Mouse (Mus musculus): ENCODE measurements around the gene P2ry2. TPM values are rescaled to one million over a fixed set of nuclear protein-coding genes. Genes with fewer than 3 reads are reported as not detected.

The P2ry2 gene
- total RNA-seq, 2 experiments from 2014 or later, result 0.68 to 0.82 TPM

DNA sequence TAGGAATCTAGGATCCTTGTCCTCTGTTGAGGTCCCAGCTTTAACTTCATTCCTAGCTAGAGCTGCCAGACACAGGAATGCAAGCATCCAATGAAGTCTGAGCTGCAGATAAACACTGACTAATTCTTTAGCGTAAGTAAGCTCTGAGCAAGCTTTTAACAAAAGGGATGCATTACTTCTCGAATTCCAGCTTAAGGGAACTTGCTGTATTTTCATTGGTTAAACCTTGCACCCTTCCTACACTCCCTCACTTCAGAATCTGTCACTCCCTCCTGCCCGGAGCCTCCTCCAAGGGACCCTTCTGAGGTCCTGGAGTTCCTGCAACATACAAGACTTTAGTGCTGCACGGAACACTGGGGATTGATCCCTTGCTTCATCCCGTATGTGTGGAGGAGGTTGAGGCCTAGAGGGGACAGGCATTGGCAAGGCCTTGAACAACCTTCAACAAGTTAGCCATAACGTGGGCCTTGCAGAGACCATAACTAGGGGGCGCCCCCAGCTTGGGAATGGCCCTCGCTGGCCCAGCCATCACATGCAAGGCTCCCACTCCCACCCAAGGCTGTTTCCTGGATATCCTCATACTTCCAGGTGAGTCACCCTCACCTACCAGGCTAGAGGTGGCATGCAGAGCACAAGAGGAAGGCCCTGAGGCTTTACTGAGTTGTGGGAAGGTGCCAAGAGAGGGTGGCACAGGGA lies 31.3 kb upstream of the P2ry2 start:
- TF ChIP-seq CTCF (IDR thresholded peaks at IDR 0.05), result no peak
- intact Hi-C loops (cut with DNase I), result loop anchor here (5.0 kb wide), 1 partner anchor 37 kb away; no protein-coding TSS in a partner anchor
- Histone ChIP-seq H3K4me3 (no peak overlapping the region), H3K27ac (no peak overlapping the region)
- no peak for DNase-seq (ENCODE audit: extremely low spot score in 1 of 2, low spot score in 2 of 2)

DNA sequence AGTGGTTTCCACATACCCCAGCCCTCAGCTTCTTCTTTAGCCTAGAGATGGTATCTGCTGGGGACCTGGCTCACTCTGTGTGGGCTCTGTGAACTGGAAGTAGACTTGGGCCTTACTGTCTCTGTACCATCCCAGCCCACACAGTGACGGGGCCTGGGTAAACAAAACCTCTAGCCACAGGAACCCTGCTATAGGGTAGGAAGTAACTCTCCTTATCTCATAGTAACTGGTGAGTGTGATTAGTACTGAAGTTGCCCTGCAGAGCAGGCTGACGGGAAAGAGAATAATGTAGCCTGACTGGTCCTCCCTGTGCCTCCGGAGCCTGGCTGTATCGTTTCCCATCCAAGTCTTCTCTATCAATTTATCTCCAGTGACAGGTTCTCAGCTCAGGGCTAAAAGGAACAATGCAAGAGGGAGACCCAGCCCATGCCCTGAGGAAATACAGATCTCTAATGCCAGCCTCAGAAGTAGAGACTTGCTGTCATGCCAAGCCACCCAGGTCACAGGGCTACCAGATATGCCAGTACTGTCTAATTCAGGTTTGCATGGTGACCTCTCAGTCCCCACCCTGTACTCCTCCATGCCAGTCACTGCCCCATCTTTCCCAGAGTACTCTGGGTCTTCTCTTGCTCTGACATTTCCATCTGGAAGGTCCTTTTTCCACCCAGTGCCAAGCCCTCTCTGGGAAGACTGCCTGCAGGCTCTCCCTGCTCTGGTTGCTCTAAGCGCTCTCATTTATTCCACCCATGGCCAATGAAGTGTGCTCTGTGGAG lies 29.5 kb upstream of the P2ry2 start:
- Histone ChIP-seq H3K27ac (no peak overlapping the region), H3K4me3 (no peak overlapping the region)
- intact Hi-C loops (cut with DNase I), result loop anchor here (5.0 kb wide), 1 partner anchor 35 kb away; no protein-coding TSS in a partner anchor
- no peak for TF ChIP-seq CTCF (IDR thresholded peaks at IDR 0.05)
- DNase-seq (ENCODE audit: extremely low spot score in 1 of 2, low spot score in 2 of 2), result no peak

DNA sequence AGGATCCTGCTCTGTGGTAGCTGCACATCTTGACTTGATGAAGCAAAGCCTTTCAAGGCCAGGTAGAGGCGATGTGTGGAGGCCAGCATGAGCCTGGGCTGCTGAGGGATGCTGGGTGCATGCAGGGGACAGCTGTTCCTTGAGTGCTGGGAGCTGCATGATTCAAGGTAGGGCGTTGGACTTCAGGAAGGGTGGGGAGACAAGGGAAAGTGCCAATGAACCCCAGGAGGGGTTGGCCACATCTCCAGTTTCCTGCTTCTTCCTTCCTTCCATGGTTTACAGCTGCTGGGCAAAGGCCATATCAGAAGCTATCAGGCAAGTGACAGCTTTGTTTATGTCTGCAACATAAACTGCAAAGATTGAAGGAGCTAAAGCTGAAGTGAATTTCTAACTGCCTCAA lies 28.9 kb upstream of the P2ry2 start:
- no peak for DNase-seq (ENCODE audit: extremely low spot score in 1 of 2, low spot score in 2 of 2)
- H3K27ac ChIP-seq, result no peak overlapping the region
- TF ChIP-seq CTCF (IDR thresholded peaks at IDR 0.05), result no peak
- H3K4me3 ChIP-seq, result no peak overlapping the region
- intact Hi-C loops (cut with DNase I), result loop anchor here (5.0 kb wide), 1 partner anchor 34 kb away; no protein-coding TSS in a partner anchor

DNA sequence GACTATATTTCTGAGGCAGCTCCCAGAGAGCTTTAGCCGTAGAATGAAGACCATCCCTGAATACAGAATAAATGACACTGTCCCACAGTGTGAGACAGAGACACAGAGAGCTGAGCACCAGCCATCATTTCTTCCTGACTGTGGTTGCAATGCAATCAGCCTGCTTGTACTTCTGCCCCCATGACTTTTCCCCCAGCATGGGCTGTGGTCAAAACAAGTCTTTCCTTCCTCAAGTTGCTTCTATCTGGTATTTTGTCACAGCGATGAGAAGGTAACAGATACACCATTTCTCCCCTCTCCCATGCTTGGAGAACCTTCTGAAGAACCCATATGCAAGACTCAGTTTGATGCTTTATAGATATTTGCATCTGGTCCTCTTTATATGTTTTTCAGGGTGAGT lies 20.7 kb upstream of the P2ry2 start:
- no peak for TF ChIP-seq CTCF (IDR thresholded peaks at IDR 0.05)
- H3K27ac ChIP-seq, result no peak overlapping the region
- DNase-seq (ENCODE audit: extremely low spot score in 1 of 2, low spot score in 2 of 2), result no peak
- no peak overlapping the region for H3K4me3 ChIP-seq
- intact Hi-C loops (cut with DNase I), result no loop called here

DNA sequence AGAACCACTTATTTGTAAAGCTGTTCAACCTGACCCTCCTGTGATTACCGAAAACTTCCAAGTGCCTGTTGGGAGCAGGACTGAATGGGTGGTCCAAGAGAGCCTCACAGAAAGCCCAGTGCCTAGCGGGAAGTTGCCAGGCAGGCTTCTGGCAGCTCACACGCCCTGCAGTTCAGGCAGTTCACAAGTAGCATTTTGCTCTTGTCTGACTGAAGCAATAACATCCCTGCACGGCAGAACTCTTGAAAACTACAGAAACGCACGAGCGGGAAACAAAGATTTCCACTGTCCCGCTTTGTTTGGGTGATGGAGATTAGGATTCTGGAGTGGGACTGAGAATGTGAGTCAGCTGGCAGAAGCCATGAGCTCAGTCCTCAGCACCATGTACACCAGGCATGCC lies 18.6 kb upstream of the P2ry2 start:
- intact Hi-C loops (cut with DNase I), result no loop called here
- TF ChIP-seq CTCF (IDR thresholded peaks at IDR 0.05), result no peak
- H3K4me3 ChIP-seq, result no peak overlapping the region
- no peak for DNase-seq (ENCODE audit: extremely low spot score in 1 of 2, low spot score in 2 of 2)
- no peak overlapping the region for H3K27ac ChIP-seq

DNA sequence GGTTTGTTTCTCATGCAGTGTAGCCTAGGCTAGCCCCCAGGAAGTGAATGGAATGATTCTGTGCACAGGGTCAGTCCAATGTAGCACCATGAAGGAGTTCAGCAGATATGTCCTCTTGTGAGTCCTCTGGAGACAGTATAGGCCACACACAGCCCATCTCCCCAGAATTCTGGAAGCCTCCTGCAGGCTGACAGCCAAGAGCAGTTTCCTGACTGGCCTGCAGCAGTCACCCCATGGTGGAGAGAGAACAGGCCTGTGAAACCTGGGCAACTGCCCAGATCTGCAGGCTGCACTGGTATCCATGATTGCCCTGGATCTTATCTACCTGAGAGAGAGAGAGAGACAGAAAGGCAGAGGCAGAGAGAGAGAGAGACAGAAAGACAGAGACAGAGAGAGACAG lies 18.1 kb upstream of the P2ry2 start:
- TF ChIP-seq CTCF (IDR thresholded peaks at IDR 0.05), result no peak
- intact Hi-C loops (cut with DNase I), result no loop called here
- DNase-seq (ENCODE audit: extremely low spot score in 1 of 2, low spot score in 2 of 2), result no peak
- Histone ChIP-seq H3K4me3 (no peak overlapping the region), H3K27ac (no peak overlapping the region)

DNA sequence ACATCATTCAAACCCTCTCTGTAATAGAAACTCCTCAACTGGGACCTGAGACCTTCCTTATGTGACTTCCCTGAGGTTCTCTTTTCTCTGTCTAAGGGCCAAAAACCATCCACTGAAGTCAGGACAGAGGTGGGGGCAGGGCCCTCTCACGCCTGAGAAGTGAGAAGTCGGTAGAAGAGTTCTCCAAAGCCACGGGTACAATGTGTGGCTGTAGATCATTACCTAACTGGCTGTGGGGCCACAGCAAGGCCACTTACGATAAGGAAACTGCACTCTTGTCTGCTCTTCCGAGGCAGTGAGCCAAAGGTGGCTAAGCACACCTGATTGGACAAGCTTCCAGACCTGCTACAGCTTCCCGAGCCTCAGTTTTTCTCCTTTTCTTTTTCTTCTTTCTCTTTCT lies 16.8 kb upstream of the P2ry2 start:
- no peak for TF ChIP-seq CTCF (IDR thresholded peaks at IDR 0.05)
- Histone ChIP-seq H3K4me3 (no peak overlapping the region), H3K27ac (no peak overlapping the region)
- intact Hi-C loops (cut with DNase I), result no loop called here
- no peak for DNase-seq (ENCODE audit: extremely low spot score in 1 of 2, low spot score in 2 of 2)

DNA sequence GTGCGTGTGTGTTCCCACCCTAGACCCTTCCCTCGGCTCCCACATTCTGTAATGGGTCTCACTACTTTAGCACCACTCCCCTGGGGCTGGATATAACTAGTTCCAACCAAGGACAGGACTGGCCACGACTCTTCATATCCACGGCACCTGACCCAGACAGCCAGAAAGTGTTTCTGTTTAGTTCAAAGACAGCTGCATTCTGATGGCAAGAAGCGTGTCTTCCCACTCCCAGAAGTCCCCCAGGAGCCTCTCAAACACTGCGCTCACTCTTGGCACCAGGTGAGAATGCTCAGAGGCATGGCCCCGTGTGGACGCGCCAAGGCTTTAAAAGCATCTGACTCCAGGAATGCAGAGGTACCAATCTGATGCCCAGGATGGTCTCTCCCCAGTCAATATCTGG lies 16.3 kb upstream of the P2ry2 start:
- Histone ChIP-seq H3K27ac (no peak overlapping the region), H3K4me3 (no peak overlapping the region)
- DNase-seq (ENCODE audit: extremely low spot score in 1 of 2, low spot score in 2 of 2), result no peak
- intact Hi-C loops (cut with DNase I), result no loop called here
- TF ChIP-seq CTCF (IDR thresholded peaks at IDR 0.05), result no peak

DNA sequence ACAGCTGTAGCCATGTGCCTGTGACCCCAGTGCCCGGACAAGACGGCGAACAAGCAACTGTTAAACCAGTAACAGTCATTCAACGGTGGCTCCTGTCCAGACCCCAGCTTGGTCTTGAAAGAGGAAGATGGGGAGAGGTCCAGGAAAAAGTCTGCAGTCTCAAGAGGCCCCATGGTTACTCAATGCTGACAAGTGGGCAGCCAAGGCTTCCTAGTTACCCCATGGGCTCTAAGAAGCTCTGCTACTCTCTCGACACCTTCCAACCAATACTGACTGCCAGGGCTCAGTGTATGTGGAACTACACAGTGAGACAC lies 15.7 kb upstream of the P2ry2 start:
- intact Hi-C loops (cut with DNase I), result no loop called here
- TF ChIP-seq CTCF (IDR thresholded peaks at IDR 0.05), result no peak
- DNase-seq (ENCODE audit: extremely low spot score in 1 of 2, low spot score in 2 of 2), result no peak
- Histone ChIP-seq H3K4me3 (no peak overlapping the region), H3K27ac (no peak overlapping the region)

DNA sequence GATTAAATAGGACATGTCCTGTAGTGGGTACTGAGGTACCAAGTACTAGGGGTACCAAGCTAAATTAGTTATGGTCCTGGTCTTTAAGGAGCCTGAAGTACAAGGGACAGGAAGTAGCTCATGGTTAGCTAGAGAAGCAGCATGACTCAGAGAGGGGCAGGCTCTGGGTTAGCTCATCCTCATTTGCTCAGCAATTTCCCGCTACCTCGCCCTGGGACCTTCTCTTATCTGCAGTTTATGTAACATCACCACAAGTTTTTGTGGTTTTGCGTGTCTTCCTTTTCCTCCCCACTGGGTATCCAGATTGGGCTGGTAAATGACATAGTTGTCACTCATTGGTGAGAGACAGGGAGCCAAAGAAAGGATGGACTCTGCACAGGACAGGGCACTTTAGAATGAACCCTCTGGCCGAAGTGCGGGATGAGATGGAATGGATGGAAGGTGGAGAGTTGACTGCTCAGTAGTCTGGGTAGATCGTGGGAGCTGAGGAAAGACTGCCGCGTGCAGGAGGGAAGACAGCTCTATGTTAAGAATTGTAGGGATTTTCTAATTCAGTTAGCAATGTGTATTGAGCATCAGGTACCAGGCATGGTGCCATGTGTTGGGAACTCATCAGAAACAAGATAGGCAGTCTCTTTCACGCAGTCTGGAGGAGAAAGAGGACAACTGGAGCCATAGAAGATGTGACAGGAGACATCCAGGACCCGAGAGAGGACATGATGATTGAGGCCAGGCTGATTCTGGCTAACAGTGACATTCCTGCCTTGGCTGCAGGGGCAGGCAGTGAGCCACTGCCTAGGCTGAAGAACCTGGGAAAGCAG lies 15.2 kb upstream of the P2ry2 start:
- no peak overlapping the region for H3K4me3 ChIP-seq
- intact Hi-C loops (cut with DNase I), result no loop called here
- DNase-seq (ENCODE audit: extremely low spot score in 1 of 2, low spot score in 2 of 2), result no peak
- no peak overlapping the region for H3K27ac ChIP-seq
- TF ChIP-seq CTCF (IDR thresholded peaks at IDR 0.05), result no peak

DNA sequence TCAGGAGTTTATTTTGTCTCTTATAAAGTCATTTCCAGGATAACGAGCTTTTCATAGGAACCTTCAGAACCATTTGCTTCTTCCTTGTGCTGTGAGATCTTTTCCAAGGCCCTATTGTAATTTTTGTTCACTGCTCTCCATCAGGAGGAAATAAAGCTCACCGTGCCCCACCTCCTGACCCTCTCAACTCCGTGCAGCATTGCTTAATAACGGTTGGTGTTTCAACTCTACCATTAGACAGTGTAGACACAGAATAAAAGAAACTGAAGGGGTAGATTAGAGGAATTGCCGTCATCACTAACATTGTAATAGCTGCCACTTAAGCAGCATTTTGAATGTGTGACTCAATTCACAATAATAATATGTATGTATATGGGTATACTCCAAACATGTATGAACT lies 14.2 kb upstream of the P2ry2 start:
- Histone ChIP-seq H3K27ac (no peak overlapping the region), H3K4me3 (no peak overlapping the region)
- intact Hi-C loops (cut with DNase I), result no loop called here
- no peak for DNase-seq (ENCODE audit: extremely low spot score in 1 of 2, low spot score in 2 of 2)
- TF ChIP-seq CTCF (IDR thresholded peaks at IDR 0.05), result no peak

DNA sequence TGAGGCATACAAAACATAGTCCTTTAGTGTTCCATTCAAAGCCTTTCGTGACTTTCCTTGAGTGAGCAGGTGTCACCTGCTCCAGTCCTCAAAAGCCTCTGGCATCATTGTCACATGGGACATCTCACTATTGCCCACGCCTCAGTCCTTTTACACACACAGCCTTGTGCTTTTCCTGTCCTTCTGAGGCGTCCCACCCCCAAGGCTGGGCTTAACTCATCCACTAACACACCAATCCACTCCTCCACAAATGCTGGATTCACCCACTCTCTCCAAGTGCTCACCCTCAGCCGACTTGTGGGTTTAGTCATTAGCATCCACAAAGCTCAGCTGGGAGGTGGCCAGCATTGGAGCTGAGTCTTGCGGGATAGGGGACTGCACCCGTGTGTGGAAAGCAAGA lies 4.8 kb upstream of the P2ry2 start:
- DNase-seq (ENCODE audit: extremely low spot score in 1 of 2, low spot score in 2 of 2), result peak; percentile 14 to 28
- no peak for TF ChIP-seq CTCF (IDR thresholded peaks at IDR 0.05)
- intact Hi-C loops (cut with DNase I), result no loop called here
- H3K27ac ChIP-seq, result no peak overlapping the region
- no peak overlapping the region for H3K4me3 ChIP-seq

Measured in left cerebral cortex, adult 2 months (tissue).